Mouse (Mus musculus) bone marrow macrophage, adult 2 months (primary cell): Measurements from ENCODE around the gene Slc13a5.

Experiments used
- CTCF ChIP-seq: IDR thresholded peaks from 2 replicates; pipeline ENCODE4 v1.5.1; 2012; ENCODE audit warnings: low read depth, mild to moderate bottlenecking, low read length, moderate library complexity
- POLR2A ChIP-seq: IDR thresholded peaks from 2 replicates; pipeline ENCODE4 v1.6.1; 2012; ENCODE audit warnings: mild to moderate bottlenecking, low read depth, low read length, borderline replicate concordance

GRCm38 (mm10) chr11:72203440-72203839, 63.6 kb downstream of the Slc13a5 start:
- TF ChIP-seq CTCF (no peak), POLR2A (no peak)
